Mouse (Mus musculus) Patski (cell line): ENCODE data around the gene Tbc1d2. TPM values are rescaled to one million over a fixed set of nuclear protein-coding genes. Genes with fewer than 3 reads are reported as not detected.
A peak's percentile ranks its signal among the peaks of the same experiment; 100 is the strongest.

Source experiments
- ATAC-seq: fragments of 100-300 bp; one replicate; pipeline ENCODE4 v1.8.0; 2021
- CTCF ChIA-PET: fragments of 350-600 bp; sonication (Branson Sonifier 250); formaldehyde crosslinking; loops from one replicate; lab custom pipeline; 2022; ENCODE audit warnings: inconsistent platforms; lab: Charles Lee
- POLR2A ChIA-PET: fragments of 350-600 bp; sonication (Branson Sonifier 250); formaldehyde crosslinking; loops from one replicate; lab custom pipeline; 2022; ENCODE audit warnings: antibody characterized with exemption, inconsistent platforms; lab: Charles Lee
- DNase-seq: peaks from one replicate; pipeline ENCODE4 v3.0.0-alpha.2; 2011; ENCODE audit warnings: low read depth, low spot score
- H3K27me3 ChIP-seq: fragments of 371-371 bp; one replicate; pipeline ENCODE4 v1.5.1; 2021
- CTCF ChIP-seq: fragments of 100-300 bp; IDR thresholded peaks from one replicate; pipeline ENCODE4 v1.5.1; 2021
- in situ Hi-C: fragments of 300-500 bp; cut with MboI; formaldehyde crosslinking; loops from 3 replicates; pipeline ENCODE4 v1.11.1; 2018; ENCODE audit warnings: low pct_unique_long_range_greater_than_20kb, mixed read lengths
- polyA plus RNA-seq: library from polyadenylated mRNA; unstranded; gene quantifications from one replicate; pipeline ENCODE4 v1.2.3, GENCODE M21; 2021

Tbc1d2 gene
- 2.3 TPM for polyA plus RNA-seq

DNA sequence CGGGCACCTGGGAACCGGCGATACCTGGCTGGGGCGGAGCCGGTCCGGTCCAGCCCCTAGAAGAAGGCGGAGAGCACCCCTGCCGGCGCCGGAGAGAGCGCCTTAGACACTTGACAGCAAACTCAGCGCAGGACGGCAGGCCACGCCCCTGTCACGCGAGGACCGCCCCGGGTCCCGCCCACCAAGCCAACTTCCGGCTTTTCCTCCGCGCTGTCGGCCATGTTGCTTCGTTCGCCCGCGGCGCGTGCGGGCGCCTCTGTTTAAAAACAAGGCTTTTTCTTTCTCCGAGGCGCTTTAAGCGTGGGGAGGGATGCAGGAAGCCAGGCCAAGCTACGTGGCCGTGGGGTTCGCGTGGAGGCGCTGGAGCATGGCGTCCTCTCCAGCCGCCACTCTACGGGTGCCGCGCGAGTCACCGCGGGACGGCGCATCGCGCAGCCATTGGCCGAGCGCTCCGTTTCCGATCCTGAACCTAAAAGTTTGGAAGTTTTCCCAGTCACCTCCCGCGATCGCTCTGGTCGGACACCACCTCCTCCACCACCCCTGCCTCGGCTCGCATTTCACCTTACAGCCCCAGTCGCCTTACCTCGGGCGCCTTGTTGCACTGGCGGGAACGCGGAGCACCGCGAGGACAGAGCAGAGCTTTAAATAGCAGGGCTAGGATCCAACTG, at the start of gene Tbc1d2:
TSS of gene Tbc1d2 (minus strand) at position 124 of the 668 bp plus-strand sequence.
- in situ Hi-C loops: loop anchor here (5.0 kb wide), 1 partner anchor 33 kb away; no protein-coding TSS in a partner anchor
- ATAC-seq (peak; percentile 94), DNase-seq (peak; percentile 50)
- peaks cover 6% of the 10 kb centered on the region for H3K27me3 ChIP-seq
- CTCF ChIA-PET: interaction anchor here (16.5 kb wide), 1 partner anchor 32 kb away, joined by 175 read pairs; no protein-coding TSS in a partner anchor
- no peak for TF ChIP-seq CTCF
- POLR2A ChIA-PET: interaction anchor here (0.7 kb wide), 1 partner anchor 26 kb away, joined by 5 read pairs; no protein-coding TSS in a partner anchor

DNA sequence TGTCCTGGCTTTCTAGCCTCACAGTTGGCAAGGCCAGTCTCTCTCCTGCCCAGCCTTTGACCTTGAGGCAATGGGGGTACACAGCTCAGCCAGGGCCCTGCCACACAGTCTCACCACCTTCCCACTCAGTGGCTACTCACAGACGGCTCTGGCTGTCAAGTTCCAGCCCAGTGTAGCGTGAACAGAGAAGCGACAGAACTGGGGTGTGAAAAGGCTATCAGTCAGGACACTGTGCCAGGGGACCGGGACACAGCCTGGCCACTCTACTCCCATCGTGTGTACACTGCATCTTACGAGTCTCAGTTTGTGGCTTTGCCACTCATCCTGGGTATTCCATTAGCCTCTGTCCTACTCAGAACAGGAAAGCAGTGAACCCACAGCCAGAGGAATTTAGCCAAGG, 46.5 kb upstream of the Tbc1d2 start:
- ChIA-PET POLR2A (no interaction called here), CTCF (no interaction called here)
- TF ChIP-seq CTCF: no peak
- ATAC-seq (no peak), DNase-seq (no peak)
- in situ Hi-C loops: loop anchor here (25.0 kb wide), 1 partner anchor 716 kb away; no protein-coding TSS in a partner anchor
- no peaks in the 10 kb centered on the region for H3K27me3 ChIP-seq

GRCm38 (mm10) chr4:46690565-46690964, 40.6 kb upstream of the Tbc1d2 start:
- DNase-seq: no peak
- no peak for ATAC-seq
- POLR2A ChIA-PET: interaction anchor here (0.8 kb wide), 1 partner anchor 14 kb away, joined by 3 read pairs; no protein-coding TSS in a partner anchor
- TF ChIP-seq CTCF: no peak
- peaks cover 4% of the 10 kb centered on the region for H3K27me3 ChIP-seq
- in situ Hi-C loops: loop anchor here (25.0 kb wide), 1 partner anchor 722 kb away; no protein-coding TSS in a partner anchor
- CTCF ChIA-PET: interaction anchor here (1.2 to 1.7 kb wide), 2 partner anchors 100 to 329 kb away, joined by 3 to 4 read pairs; no protein-coding TSS in a partner anchor

DNA sequence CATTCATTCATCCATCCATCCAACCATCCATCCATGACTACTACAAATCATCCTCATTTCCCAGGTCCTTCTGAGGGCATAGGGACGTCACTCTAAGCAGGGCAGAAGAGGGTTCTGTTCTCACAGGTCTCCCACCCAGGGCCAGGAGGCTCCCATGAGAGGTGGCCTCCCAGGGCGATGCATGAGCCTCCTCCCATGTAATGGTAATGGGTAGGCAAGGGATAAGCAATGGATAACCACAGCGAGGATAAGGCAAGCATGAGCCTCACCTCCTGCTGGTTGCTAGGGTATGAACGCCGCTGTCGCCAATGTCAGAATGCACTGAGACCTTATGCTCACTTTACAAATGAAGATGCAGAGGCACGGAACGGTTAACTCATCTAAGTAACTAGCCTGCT, 40.0 kb upstream of the Tbc1d2 start:
- DNase-seq (no peak), ATAC-seq (no peak)
- in situ Hi-C loops: loop anchor here (25.0 kb wide), 1 partner anchor 722 kb away; no protein-coding TSS in a partner anchor
- no peak for TF ChIP-seq CTCF
- ChIA-PET POLR2A (interaction anchor here (0.8 to 1.0 kb wide), 2 partner anchors 15 to 358 kb away, joined by 3 read pairs; no protein-coding TSS in a partner anchor), CTCF (interaction anchor here (0.8 to 2.6 kb wide), 8 partner anchors 12 to 347 kb away, joined by 3 to 11 read pairs (median 4); no protein-coding TSS in a partner anchor)
- peaks cover 4% of the 10 kb centered on the region for H3K27me3 ChIP-seq

DNA sequence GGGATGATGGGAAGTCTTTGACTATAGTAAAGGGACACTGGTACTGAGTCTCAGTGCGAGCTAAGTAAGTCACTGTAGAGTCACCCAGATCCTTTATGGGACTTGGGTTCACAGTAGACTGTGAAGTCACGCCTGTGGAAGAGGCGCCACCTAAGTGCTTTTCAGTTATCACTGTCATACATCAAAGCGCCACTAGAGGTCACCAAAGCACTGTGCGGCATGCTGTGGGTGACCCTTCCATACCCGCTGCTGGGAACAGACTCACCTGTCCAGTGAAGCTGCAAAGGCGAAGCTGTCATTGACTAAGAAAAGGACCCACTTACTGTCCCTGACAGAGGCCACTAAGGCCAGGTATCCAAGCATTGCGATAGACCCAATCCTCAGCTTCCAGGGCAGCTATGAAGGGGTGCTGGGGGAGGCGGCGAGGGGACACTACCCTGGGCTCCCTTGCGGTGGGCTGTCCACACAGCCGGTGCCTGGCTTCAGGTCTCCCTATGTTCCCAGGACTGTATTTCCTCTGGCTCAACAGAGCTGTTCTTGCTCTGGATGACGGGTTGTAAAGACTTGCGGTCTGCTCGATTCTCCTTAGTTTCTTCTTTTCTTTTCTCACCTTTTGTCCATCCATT, 39.5 kb upstream of the Tbc1d2 start:
- in situ Hi-C loops: loop anchor here (5.0 to 25.0 kb wide), 2 partner anchors 328 to 723 kb away; no protein-coding TSS in a partner anchor
- no peak for DNase-seq
- peak; percentile 90 for TF ChIP-seq CTCF
- peaks cover 4% of the 10 kb centered on the region for H3K27me3 ChIP-seq
- ChIA-PET POLR2A (interaction anchor here (1.0 kb wide), 1 partner anchor 359 kb away, joined by 3 read pairs; no protein-coding TSS in a partner anchor), CTCF (interaction anchor here (0.8 to 2.6 kb wide), 10 partner anchors 12 to 348 kb away, joined by 3 to 11 read pairs (median 4); no protein-coding TSS in a partner anchor)
- ATAC-seq: peak; percentile 71

GRCm38 (mm10) chr4:46688213-46688832, 38.3 kb upstream of the Tbc1d2 start:
- CTCF ChIA-PET: interaction anchor here (1.2 to 2.6 kb wide), 2 partner anchors 328 to 349 kb away, joined by 4 to 11 read pairs; no protein-coding TSS in a partner anchor
- ATAC-seq: no peak
- POLR2A ChIA-PET: no interaction called here
- no peak for TF ChIP-seq CTCF
- in situ Hi-C loops: loop anchor here (5.0 to 25.0 kb wide), 2 partner anchors 329 to 724 kb away; no protein-coding TSS in a partner anchor
- peaks cover 4% of the 10 kb centered on the region for H3K27me3 ChIP-seq
- no peak for DNase-seq

DNA sequence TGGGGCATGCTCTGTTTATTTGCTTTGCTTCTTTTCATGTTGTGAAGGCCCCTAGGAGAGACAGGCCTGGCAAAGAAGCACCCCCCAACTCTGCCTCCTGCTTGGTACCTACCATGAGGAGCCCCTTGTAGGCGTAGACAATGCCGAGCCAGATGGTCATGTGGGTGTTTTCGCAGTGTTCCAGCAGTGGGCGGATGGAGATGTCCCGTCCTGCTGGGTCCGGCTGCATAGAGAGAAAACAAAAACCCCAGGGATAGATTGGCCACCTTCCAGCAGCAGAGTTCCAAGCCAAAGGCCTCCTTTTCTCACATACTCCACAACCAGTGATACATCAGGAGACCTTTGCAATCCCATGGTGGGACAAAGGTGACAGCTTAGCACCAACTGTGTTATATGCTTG, 34.2 kb upstream of the Tbc1d2 start:
- POLR2A ChIA-PET: no interaction called here
- DNase-seq (no peak), ATAC-seq (no peak)
- TF ChIP-seq CTCF: no peak
- CTCF ChIA-PET: no interaction called here
- peaks cover 4% of the 10 kb centered on the region for H3K27me3 ChIP-seq
- in situ Hi-C loops: loop anchor here (5.0 to 25.0 kb wide), 2 partner anchors 353 to 728 kb away; no protein-coding TSS in a partner anchor

DNA sequence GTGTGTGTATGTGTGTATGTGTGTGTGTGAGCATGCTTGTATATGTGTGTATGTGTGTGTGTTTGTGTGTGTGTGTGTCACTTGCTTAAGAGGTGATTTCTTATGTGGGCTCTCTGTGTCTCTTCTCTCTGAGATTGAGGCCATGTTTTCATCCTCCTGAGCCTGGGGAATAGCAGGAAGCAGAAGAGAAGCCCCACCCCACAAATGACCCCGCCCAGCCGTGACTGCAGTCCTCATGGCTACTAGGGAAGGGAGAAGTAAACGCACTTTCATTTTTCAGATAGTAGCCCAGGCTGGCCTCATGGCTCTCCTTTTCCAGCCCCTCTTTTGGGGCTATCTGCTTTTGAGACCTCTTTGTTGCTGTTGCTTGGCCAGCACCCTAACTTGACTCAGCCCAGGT, 26.6 kb upstream of the Tbc1d2 start:
- POLR2A ChIA-PET: no interaction called here
- TF ChIP-seq CTCF: no peak
- no peaks in the 10 kb centered on the region for H3K27me3 ChIP-seq
- ATAC-seq (no peak), DNase-seq (no peak)
- CTCF ChIA-PET: no interaction called here
- in situ Hi-C loops: loop anchor here (25.0 kb wide), 1 partner anchor 736 kb away; no protein-coding TSS in a partner anchor

DNA sequence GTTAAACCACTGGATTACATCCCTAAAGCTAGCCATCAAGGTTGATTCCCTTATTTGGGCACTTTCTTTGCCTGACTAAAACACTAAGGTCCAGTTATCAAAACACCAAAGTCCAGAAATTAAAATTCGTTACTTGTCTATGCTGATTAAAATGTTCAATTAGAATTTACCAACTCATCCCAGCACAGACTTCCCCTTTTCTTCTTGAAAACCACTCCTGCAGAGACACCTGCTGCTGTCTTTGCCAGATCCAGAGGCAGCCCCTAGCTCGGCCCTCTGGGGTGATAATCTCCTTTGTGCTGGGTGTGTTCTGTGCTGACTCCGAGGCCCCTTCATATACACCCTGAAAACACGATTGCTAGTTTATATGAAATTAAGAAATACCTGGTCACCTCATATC, 26.0 kb upstream of the Tbc1d2 start:
- in situ Hi-C loops: loop anchor here (25.0 kb wide), 1 partner anchor 736 kb away; no protein-coding TSS in a partner anchor
- ChIA-PET POLR2A (interaction anchor here (0.6 kb wide), 1 partner anchor 26 kb away, joined by 5 read pairs; the partner anchor contains the start of gene Tbc1d2), CTCF (no interaction called here)
- no peak for TF ChIP-seq CTCF
- DNase-seq: no peak
- no peaks in the 10 kb centered on the region for H3K27me3 ChIP-seq
- ATAC-seq: no peak
